Comparison of ENCODE assay signal across 8 mouse cellular contexts in genomic region chr11:40693366-40693951, GRCm38 (mm10). TPM values are rescaled to one million over a fixed set of nuclear protein-coding genes. Genes with fewer than 3 reads are reported as not detected.
A peak's percentile ranks its signal among the peaks of the same experiment; 100 is the strongest.
DNase-seq lines count a peak whose midpoint lies in the region; ATAC-seq and TF ChIP-seq lines count a peak whose summit lies in the region.

No protein-coding gene starts in this region.

- TF ChIP-seq POLR2A in lung, adult 2 months (IDR thresholded peaks at IDR 0.05; ENCODE audit: borderline replicate concordance, extremely low read depth, low read depth, low read length), result no peak
- TF ChIP-seq POLR2A in olfactory bulb, adult 2 months (IDR thresholded peaks at IDR 0.05; ENCODE audit: insufficient read depth, low read depth, low read length), result no peak

- DNase-seq in c-Kit-positive CD71-negative TER-119-negative erythroid progenitor cells, embryonic 14.5 days (ENCODE audit: low read depth), result peak; percentile 59
- DNase-seq in forebrain, embryonic 11.5 days (ENCODE audit: low spot score), result peak; percentile 78
- DNase-seq in kidney, postnatal 14 days, result peak; percentile 93
- peak; percentile 63 for DNase-seq in lung, adult 2 months
- DNase-seq in thymus, adult 18-20 months, result peak; percentile 22

- H3K27me3 ChIP-seq in E14TG2a.4 (ENCODE audit: insufficient read depth, low read length), result no peaks in the 10 kb centered on the region
- no peaks in the 10 kb centered on the region for H3K27me3 ChIP-seq in forebrain, embryonic 11.5 days (ENCODE audit: control insufficient read depth, insufficient read depth, low read length)
- no peaks in the 10 kb centered on the region for H3K27me3 ChIP-seq in heart, embryonic 15.5 days

- peak overlapping the region; percentile 59 for H3K9ac ChIP-seq in forebrain, embryonic 11.5 days (ENCODE audit: low read length)
- H3K9ac ChIP-seq in heart, embryonic 15.5 days, result peak overlapping the region; percentile 88

- H3K4me3 ChIP-seq in E14TG2a.4 (replicated peaks; ENCODE audit: low read length), result peak overlapping the region; percentile 93
- peak overlapping the region; percentile 80 for H3K4me3 ChIP-seq in forebrain, embryonic 11.5 days (ENCODE audit: low read depth, low read length)
- peak overlapping the region; percentile 93 for H3K4me3 ChIP-seq in heart, embryonic 15.5 days
- peak overlapping the region; percentile 63 for H3K4me3 ChIP-seq in lung, adult 2 months (replicated peaks; ENCODE audit: extremely low read depth, low read depth, low read length)
- H3K4me3 ChIP-seq in olfactory bulb, adult 2 months (ENCODE audit: insufficient read depth, low read depth, low read length), result peak overlapping the region; percentile 48

- peak; percentile 10 for ATAC-seq in forebrain, embryonic 11.5 days (replicated peaks; ENCODE audit: low FRiP score)
- no peak for ATAC-seq in heart, embryonic 15.5 days (replicated peaks; ENCODE audit: insufficient number of reproducible peaks, insufficient read depth, low FRiP score, low read depth)

- peaks cover 38% of the 10 kb centered on the region for H3K4me1 ChIP-seq in E14TG2a.4 (replicated peaks; ENCODE audit: low read depth, low read length)
- peaks cover 6% of the 10 kb centered on the region; the same call in 1 of the 2 replicates for H3K4me1 ChIP-seq in forebrain, embryonic 11.5 days (replicated peaks; ENCODE audit: control insufficient read depth, insufficient read depth, low read length)
- H3K4me1 ChIP-seq in heart, embryonic 15.5 days (replicated peaks), result peaks cover 22% of the 10 kb centered on the region
- H3K4me1 ChIP-seq in lung, adult 2 months (ENCODE audit: control insufficient read depth, insufficient read depth, low read length), result peaks cover 10% of the 10 kb centered on the region
- H3K4me1 ChIP-seq in olfactory bulb, adult 2 months (ENCODE audit: control insufficient read depth, insufficient read depth, low read length), result peaks cover 9% of the 10 kb centered on the region

- H3K4me2 ChIP-seq in forebrain, embryonic 11.5 days (ENCODE audit: low read depth, low read length, severe bottlenecking), result peak overlapping the region; percentile 62
- peak overlapping the region; percentile 79 for H3K4me2 ChIP-seq in heart, embryonic 15.5 days

- under 1% methylated on average over 16 of the region's 16 CpGs for WGBS in forebrain, embryonic 11.5 days
- WGBS in heart, embryonic 15.5 days, result under 1% methylated on average over 16 of the region's 16 CpGs
- WGBS in lung, adult 2 months, result under 1% methylated on average over 16 of the region's 16 CpGs
- WGBS in olfactory bulb, adult 2 months, result under 1% methylated on average over 16 of the region's 16 CpGs

- H3K9me3 ChIP-seq in E14TG2a.4 (ENCODE audit: low read length), result no peaks in the 10 kb centered on the region
- H3K9me3 ChIP-seq in forebrain, embryonic 11.5 days (ENCODE audit: control insufficient read depth, low read length), result no peaks in the 10 kb centered on the region
- no peaks in the 10 kb centered on the region for H3K9me3 ChIP-seq in heart, embryonic 15.5 days (replicated peaks)

- no peak for TF ChIP-seq CTCF in E14TG2a.4 (conservative IDR thresholded peaks at IDR 0.05; ENCODE audit: low read length)
- no peak for TF ChIP-seq CTCF in lung, adult 2 months (IDR thresholded peaks at IDR 0.05; ENCODE audit: insufficient read depth, low read length)
- no peak for TF ChIP-seq CTCF in olfactory bulb, adult 2 months (IDR thresholded peaks at IDR 0.05; ENCODE audit: insufficient read depth, low read depth, low read length)

- H3K27ac ChIP-seq in forebrain, embryonic 11.5 days (ENCODE audit: low read depth, low read length), result peak overlapping the region; percentile 93
- H3K27ac ChIP-seq in heart, embryonic 15.5 days, result peak overlapping the region; percentile 96
- H3K27ac ChIP-seq in olfactory bulb, adult 2 months (ENCODE audit: insufficient read depth, low read depth, low read length), result peak overlapping the region; percentile 75

- peaks cover 22% of the 10 kb centered on the region for H3K36me3 ChIP-seq in E14TG2a.4 (ENCODE audit: insufficient read depth, low read length)
- H3K36me3 ChIP-seq in forebrain, embryonic 11.5 days (ENCODE audit: control insufficient read depth, insufficient read depth, low read length), result no peaks in the 10 kb centered on the region
- no peaks in the 10 kb centered on the region for H3K36me3 ChIP-seq in heart, embryonic 15.5 days

RNA-seq across cellular contexts. Expression of gene Mat2b, which starts 1.5 kb away (rescaled TPM):
- polyA plus RNA-seq in forebrain, embryonic 11.5 days (2014; fragmentation: Nextera tagmentation; extraction: Ambion mirVana), result 91.6 and 96.5 TPM in 2 replicates
- 114 and 123 TPM in 2 replicates for polyA plus RNA-seq in heart, embryonic 15.5 days (2015; fragmentation: Nextera tagmentation; extraction: Ambion mirVana)
- 32.0 and 38.8 TPM in 2 replicates for polyA plus RNA-seq in lung, adult 2 months (2012; rRNA removed)
- polyA plus RNA-seq in olfactory bulb, adult 2 months (2012; ENCODE audit: insufficient read depth, insufficient read length, low replicate concordance, missing spikeins), result not detected in 2 replicates

RNA-seq across cellular contexts. Expression of gene Hmmr, which starts 39.8 kb away (rescaled TPM):
- 69.5 and 75.9 TPM in 2 replicates for polyA plus RNA-seq in forebrain, embryonic 11.5 days (2014; fragmentation: Nextera tagmentation; extraction: Ambion mirVana)
- polyA plus RNA-seq in heart, embryonic 15.5 days (2015; fragmentation: Nextera tagmentation; extraction: Ambion mirVana), result 44.2 and 48.7 TPM in 2 replicates
- polyA plus RNA-seq in lung, adult 2 months (2012; rRNA removed), result 0.33 and 0.71 TPM in 2 replicates
- not detected in 2 replicates for polyA plus RNA-seq in olfactory bulb, adult 2 months (2012; ENCODE audit: insufficient read depth, insufficient read length, low replicate concordance, missing spikeins)

RNA-seq across cellular contexts. Expression of gene Nudcd2, which starts 40.0 kb away (rescaled TPM):
- polyA plus RNA-seq in forebrain, embryonic 11.5 days (2014; fragmentation: Nextera tagmentation; extraction: Ambion mirVana), result 192 and 217 TPM in 2 replicates
- polyA plus RNA-seq in heart, embryonic 15.5 days (2015; fragmentation: Nextera tagmentation; extraction: Ambion mirVana), result 81.3 and 92.3 TPM in 2 replicates
- polyA plus RNA-seq in lung, adult 2 months (2012; rRNA removed), result 6.7 and 8.4 TPM in 2 replicates
- not detected in 2 replicates for polyA plus RNA-seq in olfactory bulb, adult 2 months (2012; ENCODE audit: insufficient read depth, insufficient read length, low replicate concordance, missing spikeins)

Comparison
In these comparisons a context has a peak if more than half of its experiments do, and no peak if none do; other contexts are left out.
1. DNase-seq: peak in every context shown above with its lines; median percentile 93 in kidney, postnatal 14 days; 78 in forebrain, embryonic 11.5 days; 63 in lung, adult 2 months; 59 in c-Kit-positive CD71-negative TER-119-negative erythroid progenitor cells, embryonic 14.5 days; 22 in thymus, adult 18-20 months.
2. RNA of gene Mat2b, which starts 1.5 kb away (polyA plus RNA-seq): 114 to 123 TPM in heart, embryonic 15.5 days, 91.6 to 96.5 TPM in forebrain, embryonic 11.5 days and 32.0 to 38.8 TPM in lung, adult 2 months; not detected in olfactory bulb, adult 2 months; every median in the first group is over 10 times any median in the second.
3. RNA of gene Hmmr, which starts 39.8 kb away (polyA plus RNA-seq): 69.5 to 75.9 TPM in forebrain, embryonic 11.5 days and 44.2 to 48.7 TPM in heart, embryonic 15.5 days; 0.33 to 0.71 TPM in lung, adult 2 months and not detected in olfactory bulb, adult 2 months; every median in the first group is over 10 times any median in the second.
4. Peak in every context shown above with its lines, with median percentiles within 50 percentile points of each other: H3K4me3 ChIP-seq and H3K27ac ChIP-seq.